Mouse (Mus musculus) C2C12 (cell line): ENCODE data around the gene Kiz. TPM values are rescaled to one million over a fixed set of nuclear protein-coding genes. Genes with fewer than 3 reads are reported as not detected.
A peak's percentile ranks its signal among the peaks of the same experiment; 100 is the strongest.

Experiments used
- H3K27me3 ChIP-seq: one replicate; pipeline ENCODE4 v1.6.1; 2011; ENCODE audit not compliant: control insufficient read depth, insufficient read depth, insufficient read length
- H3K36me3 ChIP-seq: one replicate; pipeline ENCODE4 v1.6.1; 2011; ENCODE audit not compliant: control insufficient read depth, insufficient read depth
- H3K4me3 ChIP-seq: one replicate; pipeline ENCODE4 v1.5.1; 2011; ENCODE audit warnings: mild to moderate bottlenecking, control low read depth; ENCODE audit not compliant: poor library complexity, insufficient read depth, severe bottlenecking
- H3K79me2 ChIP-seq: one replicate; pipeline ENCODE4 v1.6.1; 2011; ENCODE audit not compliant: control insufficient read depth, insufficient read depth
- H3K79me3 ChIP-seq: one replicate; pipeline ENCODE4 v1.6.1; 2011; ENCODE audit warnings: low read depth, control low read depth
- H3ac ChIP-seq: one replicate; pipeline ENCODE3; 2011; ENCODE audit warnings: low read depth; ENCODE audit not compliant: control insufficient read depth, insufficient read length
- CEBPB ChIP-seq: IDR thresholded peaks from one replicate; pipeline ENCODE4 v1.6.1; 2011; ENCODE audit warnings: low read depth, mild to moderate bottlenecking, control low read depth, moderate library complexity
- CTCF ChIP-seq: IDR thresholded peaks from one replicate; pipeline ENCODE4 v1.5.1; 2011; ENCODE audit not compliant: control insufficient read depth, insufficient read depth, insufficient read length
- FOSL1 ChIP-seq: IDR thresholded peaks from one replicate; pipeline ENCODE4 v1.8.0; 2011; ENCODE audit warnings: mild to moderate bottlenecking, low read length; ENCODE audit not compliant: poor library complexity, insufficient read depth, severe bottlenecking
- MAX ChIP-seq: IDR thresholded peaks from one replicate; pipeline ENCODE4 v1.6.1; 2011; ENCODE audit warnings: mild to moderate bottlenecking, control low read depth
- MYOD1 ChIP-seq: IDR thresholded peaks from one replicate; pipeline ENCODE4 v1.6.1; 2011; ENCODE audit warnings: low read depth; ENCODE audit not compliant: control insufficient read depth, insufficient read length
- MYOG ChIP-seq: IDR thresholded peaks from one replicate; pipeline ENCODE4 v1.6.1; 2011; ENCODE audit not compliant: control insufficient read depth, insufficient read length; ENCODE audit errors: extremely low read depth
- USF1 ChIP-seq: IDR thresholded peaks from one replicate; pipeline ENCODE4 v1.6.1; 2011; ENCODE audit warnings: low read depth, mild to moderate bottlenecking, control low read depth, moderate library complexity
- polyA plus RNA-seq: library from polyadenylated mRNA; unstranded; fragments of >200 nt; fragmentation: generic; extraction: Trizol; gene quantifications from one replicate; pipeline ENCODE4 v1.2.1, GENCODE M21; 2012; ENCODE audit warnings: missing spikeins

Gene Kiz
- polyA plus RNA-seq, 1 experiment: 5.9 TPM

- Histone ChIP-seq H3K79me3 (no peaks in the 10 kb centered on the region), H3ac (no peak overlapping the region), H3K4me3 (no peak overlapping the region), H3K27me3 (no peaks in the 10 kb centered on the region), H3K79me2 (no peaks in the 10 kb centered on the region), H3K36me3 (no peaks in the 10 kb centered on the region)
- TF ChIP-seq MAX: no peak
- no peak for TF ChIP-seq MYOG
- TF ChIP-seq CEBPB: no peak
- no peak for TF ChIP-seq MYOD1
- no peak for TF ChIP-seq CTCF
- TF ChIP-seq USF1: no peak
- no peak for TF ChIP-seq FOSL1
Measured at GRCm38 (mm10) chr2:146956366-146956765, 100.7 kb downstream of the Kiz start.

GRCm38 (mm10) chr2:146958398-146958911 is 102.8 kb downstream of the Kiz start:
- Histone ChIP-seq H3ac (no peak overlapping the region), H3K4me3 (no peak overlapping the region), H3K36me3 (no peaks in the 10 kb centered on the region), H3K79me3 (no peaks in the 10 kb centered on the region), H3K27me3 (no peaks in the 10 kb centered on the region), H3K79me2 (no peaks in the 10 kb centered on the region)
- no peak for TF ChIP-seq CEBPB
- TF ChIP-seq MYOD1: no peak
- TF ChIP-seq FOSL1: no peak
- TF ChIP-seq MYOG: no peak
- TF ChIP-seq CTCF: no peak
- no peak for TF ChIP-seq USF1
- no peak for TF ChIP-seq MAX

- H3ac ChIP-seq: no peak overlapping the region
- H3K4me3 ChIP-seq: no peak overlapping the region
- H3K27me3 ChIP-seq: no peaks in the 10 kb centered on the region
- H3K79me3 ChIP-seq: no peaks in the 10 kb centered on the region
- TF ChIP-seq CEBPB: no peak
- TF ChIP-seq FOSL1: no peak
- TF ChIP-seq MAX: no peak
- no peak for TF ChIP-seq MYOG
- no peak for TF ChIP-seq MYOD1
- peak; percentile 61 for TF ChIP-seq USF1
- TF ChIP-seq CTCF: peak; percentile 87
- H3K36me3 ChIP-seq: no peaks in the 10 kb centered on the region
- no peaks in the 10 kb centered on the region for H3K79me2 ChIP-seq
Measured at GRCm38 (mm10) chr2:146958951-146959821, 103.5 kb downstream of the Kiz start.

- no peak overlapping the region for H3K4me3 ChIP-seq
- H3K27me3 ChIP-seq: no peaks in the 10 kb centered on the region
- H3ac ChIP-seq: no peak overlapping the region
- TF ChIP-seq CEBPB (no peak), CTCF (no peak), USF1 (no peak), MYOD1 (no peak), FOSL1 (no peak), MYOG (no peak), MAX (no peak)
- H3K36me3 ChIP-seq: no peaks in the 10 kb centered on the region
- no peaks in the 10 kb centered on the region for H3K79me3 ChIP-seq
- H3K79me2 ChIP-seq: no peaks in the 10 kb centered on the region
Measured at GRCm38 (mm10) chr2:146975024-146975423, 119.4 kb downstream of the Kiz start.

GRCm38 (mm10) chr2:146975453-146976028 is 119.9 kb downstream of the Kiz start:
- Histone ChIP-seq H3ac (no peak overlapping the region), H3K79me2 (no peaks in the 10 kb centered on the region), H3K36me3 (no peaks in the 10 kb centered on the region), H3K79me3 (no peaks in the 10 kb centered on the region), H3K4me3 (no peak overlapping the region), H3K27me3 (no peaks in the 10 kb centered on the region)
- TF ChIP-seq USF1 (no peak), MAX (no peak), FOSL1 (no peak), CTCF (no peak), MYOD1 (no peak), CEBPB (no peak), MYOG (no peak)
